Mouse (Mus musculus) ES-Bruce4 (cell line): ENCODE measurements at regions not wholly inside any gene's neighbourhood (a gene's known extent, or its start where the extent isn't known, plus 50 kb on each side); places are given as distances from the start of the nearest gene placed in this dataset.

Experiments
- CTCF ChIP-seq: IDR thresholded peaks from one replicate; pipeline ENCODE4 v1.8.1; 2011; ENCODE audit warnings: low read depth, low read length
- POLR2A ChIP-seq: IDR thresholded peaks from one replicate; pipeline ENCODE4 v1.8.1; 2011; ENCODE audit warnings: low read length; ENCODE audit not compliant: insufficient read depth

GRCm38 (mm10) chr15:42220005-42220404 lies 2085.8 kb downstream of the 9330182O14Rik start:
- no peak for TF ChIP-seq CTCF
- no peak for TF ChIP-seq POLR2A
